Mouse (Mus musculus): ENCODE results near the gene Habp4.
A peak's percentile ranks its signal among the peaks of the same experiment; 100 is the strongest.

Habp4 gene

GRCm38 (mm10) chr13:64178000-64178399 is 16.4 kb downstream of the Habp4 start:
- DNase-seq (ENCODE audit: low read depth, low spot score) = no peak

DNA sequence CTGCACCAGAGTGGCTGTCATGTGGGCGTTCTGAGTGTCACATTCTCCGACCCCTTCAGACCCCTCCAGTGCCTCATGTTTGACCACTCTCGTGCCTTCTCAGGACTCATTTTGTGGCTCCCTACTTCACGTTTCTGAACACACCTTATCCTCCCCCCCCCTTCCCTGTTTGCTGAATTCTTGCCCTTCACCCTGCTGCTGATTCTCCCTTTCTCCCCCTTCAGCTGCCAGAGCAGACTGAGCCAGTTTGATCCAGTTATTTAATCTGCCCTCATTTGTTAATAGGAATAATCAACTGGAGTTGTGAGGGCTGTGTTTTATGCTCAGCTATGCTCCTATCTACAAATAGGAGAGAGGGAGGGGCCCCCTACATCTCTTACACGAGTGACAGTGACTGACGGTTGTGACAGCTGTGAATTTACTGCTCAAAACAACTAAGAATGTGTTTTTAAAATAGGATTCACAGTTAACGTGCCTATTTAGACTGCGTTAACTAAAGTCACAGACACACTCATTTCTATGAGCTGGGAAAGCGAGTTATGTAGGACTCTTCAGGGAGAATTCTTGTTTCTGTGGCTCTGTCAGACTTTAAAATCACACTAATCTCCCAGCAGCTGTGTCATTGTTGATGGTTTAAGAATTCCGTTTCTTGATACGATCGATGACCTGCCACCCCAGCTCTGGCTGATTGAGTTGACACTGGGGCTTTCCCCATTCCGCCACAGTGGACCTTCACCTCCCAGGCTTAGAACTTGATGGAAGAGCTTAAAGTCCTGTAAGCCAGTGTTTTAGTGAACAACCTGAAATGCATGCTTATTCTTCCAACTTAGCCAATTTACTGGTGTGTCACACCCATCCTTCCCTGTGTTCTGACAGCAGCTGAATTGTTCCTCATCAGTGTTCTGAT is 17.4 kb downstream of the Habp4 start:
- no peak for DNase-seq (ENCODE audit: low read depth, low spot score)

DNA sequence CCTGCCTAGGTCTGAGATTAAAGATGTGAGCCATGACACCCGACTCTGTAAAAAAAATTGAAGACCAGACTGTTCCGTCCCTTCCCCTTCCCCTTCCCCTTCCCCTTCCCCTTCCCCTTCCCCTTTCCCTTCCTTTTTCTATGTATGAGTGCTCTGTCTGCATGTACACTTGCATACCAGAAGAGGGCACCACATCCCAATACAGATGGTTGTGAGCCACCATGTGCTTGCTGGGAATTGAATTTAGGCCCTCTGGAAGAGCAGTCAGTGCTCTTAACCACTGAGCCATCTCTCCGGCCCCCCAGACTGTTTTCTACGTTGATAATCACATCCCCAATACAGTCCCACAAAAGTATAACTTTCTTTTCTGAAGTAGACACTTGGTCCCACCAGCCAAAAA is 18.7 kb downstream of the Habp4 start:
- no peak for DNase-seq (ENCODE audit: low read depth, low spot score)

GRCm38 (mm10) chr13:64180888-64181287 is 19.3 kb downstream of the Habp4 start:
- DNase-seq (ENCODE audit: low read depth, low spot score) = no peak

- DNase-seq (ENCODE audit: low read depth, low spot score) = no peak
Observed at GRCm38 (mm10) chr13:64182091-64182490, 20.5 kb downstream of the Habp4 start.

DNA sequence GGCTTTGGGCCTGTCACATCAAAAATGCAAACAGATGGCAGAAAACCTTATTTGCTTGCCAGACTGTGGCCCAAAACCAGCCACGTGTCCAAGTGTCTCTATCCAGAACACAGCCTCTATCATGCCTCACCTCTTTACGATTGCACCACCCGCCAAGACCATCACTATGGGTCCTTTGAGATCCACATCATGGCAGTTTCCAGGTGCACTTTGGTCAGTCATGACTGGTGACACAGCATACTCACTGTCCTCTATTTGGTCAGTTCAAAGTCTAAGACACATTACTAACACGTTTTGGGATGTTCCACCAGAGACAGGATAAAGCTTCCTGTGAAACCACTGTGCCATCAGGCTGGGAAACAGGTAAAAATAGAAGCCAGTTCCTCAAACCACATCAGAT is 22.0 kb downstream of the Habp4 start:
- DNase-seq (ENCODE audit: low read depth, low spot score) = no peak

GRCm38 (mm10) chr13:64184361-64184760 is 22.7 kb downstream of the Habp4 start:
- no peak for DNase-seq (ENCODE audit: low read depth, low spot score)

DNA sequence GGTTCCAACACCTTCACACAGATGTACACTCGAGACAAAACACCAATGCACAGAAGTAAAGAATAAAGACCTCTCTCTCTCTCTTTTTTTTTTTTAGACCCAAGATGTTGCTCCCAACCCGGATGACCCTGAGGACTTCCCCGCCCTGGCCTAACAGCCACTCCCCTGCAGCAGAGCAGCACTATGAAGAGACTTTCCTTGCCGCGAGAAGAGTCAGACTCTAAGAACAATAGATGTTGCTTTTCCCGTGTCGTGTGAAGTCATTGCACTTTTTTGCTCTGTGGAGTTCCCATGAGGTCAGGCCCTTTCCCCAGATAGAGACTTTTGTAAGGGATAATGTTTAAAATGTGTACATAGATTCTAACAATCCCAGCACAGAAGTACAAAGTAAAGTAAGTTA is 23.6 kb downstream of the Habp4 start:
- DNase-seq (ENCODE audit: low read depth, low spot score) = no peak

- DNase-seq (ENCODE audit: low read depth, low spot score) = no peak
Observed at GRCm38 (mm10) chr13:64185586-64185985, 24.0 kb downstream of the Habp4 start.

DNA sequence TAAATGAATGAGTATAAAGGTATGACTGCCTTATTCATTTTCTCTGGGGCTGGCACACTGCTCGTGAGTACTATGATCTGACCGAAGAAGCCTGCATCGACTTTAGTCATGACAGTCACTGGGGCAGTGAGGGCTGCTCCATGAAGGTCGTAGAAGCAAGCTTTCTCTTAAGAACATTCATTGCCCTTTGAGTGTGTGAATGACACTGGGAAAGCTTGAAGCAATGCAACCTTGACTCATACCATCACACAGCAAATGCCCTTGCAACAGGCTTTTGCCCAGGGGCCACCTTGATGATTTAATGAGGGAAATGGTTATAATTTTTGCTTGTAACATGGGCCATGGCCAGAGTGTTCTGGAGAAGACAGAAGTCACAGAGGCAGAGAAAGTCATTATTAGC is 24.9 kb downstream of the Habp4 start:
- DNase-seq (ENCODE audit: low read depth, low spot score) = no peak

DNA sequence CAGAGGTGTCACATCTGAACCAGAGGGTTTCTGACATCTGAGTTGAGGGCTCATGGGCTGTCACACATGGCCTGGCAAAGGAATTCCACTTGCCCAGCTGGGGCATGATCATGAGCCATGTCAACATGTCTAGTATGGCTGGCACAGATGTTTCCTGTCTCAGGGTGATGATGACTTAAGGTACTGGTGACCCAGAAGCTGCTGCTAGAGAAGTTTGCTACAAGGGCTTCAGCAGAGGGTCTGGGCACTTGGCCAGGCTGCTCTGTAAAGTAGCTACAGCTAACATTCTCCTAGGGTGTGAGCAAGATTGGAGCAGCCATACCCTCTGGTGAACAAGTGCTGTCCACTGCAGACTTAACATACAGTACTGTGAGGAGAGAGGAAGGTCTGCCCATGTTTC is 25.4 kb downstream of the Habp4 start:
- DNase-seq (ENCODE audit: low read depth, low spot score) = no peak

- no peak for DNase-seq (ENCODE audit: low read depth, low spot score)
Observed at GRCm38 (mm10) chr13:64197899-64198298, 36.3 kb downstream of the Habp4 start.

- no peak for DNase-seq (ENCODE audit: low read depth, low spot score)
Observed at GRCm38 (mm10) chr13:64198310-64198709, 36.7 kb downstream of the Habp4 start.

- DNase-seq (ENCODE audit: low read depth, low spot score) = no peak
Observed at GRCm38 (mm10) chr13:64200911-64201310, 39.3 kb downstream of the Habp4 start.

GRCm38 (mm10) chr13:64204726-64205125 is 43.1 kb downstream of the Habp4 start:
- DNase-seq (ENCODE audit: low read depth, low spot score) = no peak

- DNase-seq (ENCODE audit: low read depth, low spot score) = no peak
Observed at GRCm38 (mm10) chr13:64205186-64205585, 43.6 kb downstream of the Habp4 start.

DNA sequence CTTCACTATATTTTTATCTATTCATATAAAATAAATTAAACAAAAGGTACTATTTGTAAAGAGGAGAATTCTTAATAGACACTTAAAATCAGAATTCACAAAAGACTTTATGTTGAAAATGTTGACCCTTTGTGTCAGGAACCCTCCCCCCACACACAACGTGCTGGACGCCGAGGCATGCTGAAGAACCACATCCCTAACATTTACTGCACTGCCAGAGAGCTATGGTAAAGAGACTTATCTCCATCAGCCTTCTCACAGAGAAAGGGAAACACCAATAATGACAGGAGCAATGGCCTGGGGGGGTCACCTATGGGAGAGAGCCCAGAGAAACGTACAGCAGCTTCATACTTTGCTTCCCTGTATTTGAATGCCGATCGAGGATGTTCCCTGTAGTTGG is 46.5 kb downstream of the Habp4 start:
- no peak for DNase-seq (ENCODE audit: low read depth, low spot score)

DNA sequence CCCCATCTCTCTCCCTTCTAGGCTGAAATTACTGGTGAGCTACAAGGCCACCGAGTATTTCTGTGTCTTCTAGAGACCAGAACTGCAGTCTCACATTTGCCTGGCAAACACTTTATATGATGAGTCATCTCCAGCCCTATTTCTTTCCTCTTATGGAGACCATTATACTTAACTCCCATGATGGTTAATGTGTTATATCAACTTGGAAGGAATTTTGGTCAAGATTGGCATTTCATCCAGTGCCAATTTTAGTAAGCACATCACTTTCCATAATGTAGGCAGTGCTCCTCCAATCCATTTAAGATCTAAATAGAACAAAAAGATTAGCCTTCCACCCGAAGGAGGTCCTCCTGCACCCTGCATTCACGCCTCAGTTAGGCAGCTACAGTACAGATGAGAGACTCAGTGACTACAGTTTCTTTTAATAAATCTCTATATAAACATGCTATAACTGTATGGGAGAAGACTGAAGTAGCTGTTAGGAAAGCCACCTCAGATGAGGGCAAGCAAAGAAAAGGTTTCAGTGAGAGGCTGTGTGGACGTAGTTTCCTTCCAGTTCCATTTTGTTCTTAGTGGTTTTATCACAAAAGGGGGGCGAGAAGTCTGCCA is 50.5 kb downstream of the Habp4 start:
- DNase-seq (ENCODE audit: low read depth, low spot score) = peak; percentile 55

DNA sequence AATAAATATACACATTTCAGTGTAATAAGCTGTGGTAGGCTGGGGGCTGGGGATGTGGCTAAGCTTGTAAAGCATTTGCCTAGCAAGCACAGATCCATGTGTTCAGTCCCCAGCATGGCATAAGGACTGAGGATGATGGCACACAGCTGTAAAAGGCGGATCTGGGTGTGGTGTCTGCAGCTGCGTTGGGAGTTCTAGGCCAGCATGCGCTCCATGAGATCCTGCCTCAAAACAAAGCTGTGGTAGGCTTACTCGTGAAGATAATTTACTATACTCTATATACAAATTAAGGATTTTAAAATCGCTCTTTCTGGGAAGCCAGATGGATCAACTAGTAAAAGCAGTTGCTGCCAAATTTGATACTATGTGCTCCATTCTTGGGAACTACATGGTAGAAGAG is 53.3 kb downstream of the Habp4 start:
- DNase-seq (ENCODE audit: low read depth, low spot score) = no peak

DNA sequence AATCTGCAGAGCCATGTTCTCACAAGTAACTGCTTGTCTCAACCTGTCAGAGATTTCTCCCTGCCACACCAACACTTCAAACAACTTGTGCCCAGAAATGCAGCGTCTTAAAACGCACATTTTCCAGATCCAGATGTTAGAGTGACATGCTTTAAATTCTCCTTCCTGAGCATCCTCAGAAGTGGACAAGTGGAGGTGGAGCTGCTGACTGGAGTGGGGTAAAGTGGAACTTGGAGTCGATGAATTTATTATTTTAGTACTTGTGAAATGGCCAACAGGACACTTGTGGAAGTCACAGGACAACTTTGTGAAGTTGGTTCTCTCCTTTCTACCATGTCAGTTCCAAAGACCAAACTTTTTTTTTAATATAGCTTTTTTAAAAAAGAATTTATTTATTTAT is 64.1 kb downstream of the Habp4 start:
- no peak for DNase-seq (ENCODE audit: low read depth, low spot score)

- no peak for DNase-seq (ENCODE audit: low read depth, low spot score)
Observed at GRCm38 (mm10) chr13:64226725-64227124, 65.1 kb downstream of the Habp4 start.

DNA sequence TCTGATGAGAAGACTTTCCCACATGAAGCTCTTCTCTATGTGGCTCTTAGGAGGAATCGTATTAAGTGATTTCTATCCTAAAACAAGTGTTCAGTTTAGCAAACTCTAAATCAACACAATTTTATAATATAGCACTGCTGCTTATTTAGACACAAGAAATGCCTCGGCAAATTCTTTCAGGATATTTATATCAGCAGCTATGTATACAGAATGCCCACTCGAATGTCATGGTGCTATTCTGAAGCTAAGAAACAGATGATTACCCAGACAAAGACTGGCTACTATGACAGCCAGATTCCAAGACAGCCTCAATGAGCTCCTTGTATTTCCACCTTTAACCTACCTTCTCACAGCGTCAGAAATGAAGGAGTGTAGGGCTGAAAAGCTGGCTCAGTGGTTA is 71.5 kb downstream of the Habp4 start:
- no peak for DNase-seq (ENCODE audit: low read depth, low spot score)

DNA sequence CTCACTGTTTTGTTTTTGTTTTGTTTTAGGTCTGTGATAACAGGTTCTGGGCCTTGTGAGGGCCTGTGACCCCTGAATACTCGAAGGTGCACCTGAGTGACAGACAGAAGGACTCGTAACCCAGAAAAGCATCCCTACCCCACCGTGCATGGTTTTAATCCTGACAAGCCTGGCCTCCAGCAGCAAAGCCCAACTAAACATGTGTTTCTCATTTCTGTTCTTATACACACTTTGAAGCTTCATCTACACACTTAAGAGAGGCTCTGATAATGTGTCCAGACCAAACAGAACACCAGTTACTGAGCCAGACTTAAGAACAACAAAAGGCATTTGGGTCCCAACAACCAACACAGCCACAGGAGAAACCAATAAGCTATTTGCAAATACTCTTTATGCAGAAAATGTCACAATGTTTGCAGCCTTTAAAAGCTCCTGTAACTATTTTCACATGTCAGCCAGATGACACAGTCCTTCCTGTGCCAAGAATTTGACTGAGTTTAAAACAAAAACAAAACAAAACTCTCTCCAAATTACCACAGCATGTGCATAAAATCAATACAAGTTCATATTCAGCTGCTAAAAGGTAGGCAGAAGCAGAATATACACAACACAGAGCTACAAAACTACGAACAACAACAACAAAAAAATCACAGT is 73.6 kb downstream of the Habp4 start:
- DNase-seq (ENCODE audit: low read depth, low spot score) = no peak
